Mouse (Mus musculus): Measurements from ENCODE around the gene Otogl. TPM values are rescaled to one million over a fixed set of nuclear protein-coding genes. Genes with fewer than 3 reads are reported as not detected.

The Otogl gene
- polyA plus RNA-seq, 1 experiment from 2014 or later, result 0.01 TPM

GRCm38 (mm10) chr10:107719806-107720205 lies 192.1 kb downstream of the Otogl start, which contains the start of gene Ptprq:
Gene Ptprq, minus strand, starts transcription at chr10:107720051.
- H3K27ac ChIP-seq (ENCODE audit: low read length), result no peak within 1 kb of the TSS
- ATAC-seq (ENCODE audit: low read depth), result no peak
- H3K4me2 ChIP-seq (ENCODE audit: low read depth, low read length), result no peak within 1 kb of the TSS
- 53% methylated on average over 1 of the region's 1 CpGs for WGBS (ENCODE audit: insufficient replicate concordance)
- H3K4me1 ChIP-seq (ENCODE audit: control insufficient read depth, low read depth, low read length), result no peaks in the 10 kb centered on the region
- no peak within 1 kb of the TSS for H3K4me3 ChIP-seq (ENCODE audit: low read depth, low read length)
- no peaks in the 10 kb centered on the region for H3K27me3 ChIP-seq (ENCODE audit: control insufficient read depth, insufficient read depth, low read depth, low read length)
- no peaks in the 10 kb centered on the region for H3K9me3 ChIP-seq (replicated peaks; ENCODE audit: control insufficient read depth, low read length)
- H3K9ac ChIP-seq (ENCODE audit: low read depth, low read length), result no peak within 1 kb of the TSS
- no peaks in the 10 kb centered on the region for H3K36me3 ChIP-seq (ENCODE audit: control insufficient read depth, insufficient read depth)

Other genes starting within 250 kb of the Otogl start
- 0.02 TPM in 1 of 2 replicates, not detected in the other for gene Ptprq, start 192.1 kb downstream of the Otogl start, polyA plus RNA-seq (2015; fragmentation: Nextera tagmentation; extraction: Ambion mirVana)

Measured in liver, embryonic 16.5 days (tissue).